Mouse (Mus musculus): ENCODE measurements at regions not wholly inside any gene's neighbourhood (a gene's known extent, or its start where the extent isn't known, plus 50 kb on each side); places are given as distances from the start of the nearest gene placed in this dataset. TPM values are rescaled to one million over a fixed set of nuclear protein-coding genes. Genes with fewer than 3 reads are reported as not detected.

Small RNA genes in the stretch of these regions (microRNA-seq; reads per million reads assigned to microRNA genes)
- not detected for gene Gm23364

All from intestine, embryonic 14.5 days (tissue).